Mouse (Mus musculus): Measurements from ENCODE around the gene Pter. TPM values are rescaled to one million over a fixed set of nuclear protein-coding genes. Genes with fewer than 3 reads are reported as not detected.

Gene Pter
- total RNA-seq, 2 experiments from 2014 or later: 6.0 to 12.5 TPM

DNA sequence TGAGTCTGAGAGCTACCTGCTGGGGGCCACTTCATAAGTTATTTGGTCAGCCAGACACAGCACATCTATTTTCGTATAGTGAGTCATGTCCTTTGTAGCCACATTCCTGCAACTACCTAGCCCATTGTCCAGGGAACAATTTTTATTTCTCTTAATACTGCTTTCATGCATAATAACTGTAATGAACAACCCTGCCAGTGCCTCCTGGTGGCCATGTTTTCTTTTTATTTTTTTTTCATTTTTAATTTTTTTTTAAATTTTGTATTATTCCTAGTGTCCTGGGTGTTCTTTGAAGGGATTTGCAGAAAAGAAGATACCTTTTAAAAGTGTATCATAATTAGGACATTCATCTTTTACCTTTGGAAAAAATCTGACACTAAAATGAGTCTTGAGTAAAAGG, 84.6 kb downstream of the Pter start:
- no peak for DNase-seq (ENCODE audit: low spot score in 2 of 2)

DNA sequence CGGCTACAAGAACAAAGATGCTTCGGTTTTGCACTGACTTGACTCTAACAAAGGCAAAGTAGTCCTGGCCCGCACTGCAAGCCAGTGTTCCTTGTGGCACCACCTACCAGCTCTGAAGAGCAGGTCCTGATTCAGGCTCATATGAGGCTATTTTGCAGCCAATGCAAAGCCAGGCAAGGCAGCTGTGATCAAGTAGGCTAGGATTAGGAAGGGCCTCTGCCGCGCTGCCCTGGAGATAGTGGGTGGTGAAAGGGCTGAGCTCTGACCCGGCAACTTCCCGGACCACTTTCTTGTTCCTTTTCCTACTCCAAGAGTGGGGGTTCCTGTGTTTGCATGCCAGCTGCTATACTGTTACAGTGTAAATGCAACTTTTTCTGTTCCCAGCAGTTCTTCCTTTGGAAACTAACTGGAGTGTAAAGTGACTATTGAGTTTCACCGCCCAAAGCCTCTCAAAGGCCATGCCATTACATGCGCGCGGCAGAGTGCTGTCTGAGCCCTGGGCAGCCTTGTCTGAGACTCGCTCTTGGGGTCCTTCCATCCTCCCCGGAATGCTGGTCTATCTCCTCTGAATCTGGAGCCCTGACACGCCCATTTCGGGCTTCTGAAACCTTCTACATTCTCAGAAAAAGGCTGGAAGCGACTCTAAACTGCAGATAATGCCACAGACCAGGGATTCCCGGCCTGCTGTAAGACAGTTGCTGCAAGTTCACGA, 85.6 kb downstream of the Pter start:
- no peak for DNase-seq (ENCODE audit: low spot score in 2 of 2)

GRCm38 (mm10) chr2:13010030-13010459, 86.2 kb downstream of the Pter start:
- DNase-seq (ENCODE audit: low spot score in 2 of 2): no peak

DNA sequence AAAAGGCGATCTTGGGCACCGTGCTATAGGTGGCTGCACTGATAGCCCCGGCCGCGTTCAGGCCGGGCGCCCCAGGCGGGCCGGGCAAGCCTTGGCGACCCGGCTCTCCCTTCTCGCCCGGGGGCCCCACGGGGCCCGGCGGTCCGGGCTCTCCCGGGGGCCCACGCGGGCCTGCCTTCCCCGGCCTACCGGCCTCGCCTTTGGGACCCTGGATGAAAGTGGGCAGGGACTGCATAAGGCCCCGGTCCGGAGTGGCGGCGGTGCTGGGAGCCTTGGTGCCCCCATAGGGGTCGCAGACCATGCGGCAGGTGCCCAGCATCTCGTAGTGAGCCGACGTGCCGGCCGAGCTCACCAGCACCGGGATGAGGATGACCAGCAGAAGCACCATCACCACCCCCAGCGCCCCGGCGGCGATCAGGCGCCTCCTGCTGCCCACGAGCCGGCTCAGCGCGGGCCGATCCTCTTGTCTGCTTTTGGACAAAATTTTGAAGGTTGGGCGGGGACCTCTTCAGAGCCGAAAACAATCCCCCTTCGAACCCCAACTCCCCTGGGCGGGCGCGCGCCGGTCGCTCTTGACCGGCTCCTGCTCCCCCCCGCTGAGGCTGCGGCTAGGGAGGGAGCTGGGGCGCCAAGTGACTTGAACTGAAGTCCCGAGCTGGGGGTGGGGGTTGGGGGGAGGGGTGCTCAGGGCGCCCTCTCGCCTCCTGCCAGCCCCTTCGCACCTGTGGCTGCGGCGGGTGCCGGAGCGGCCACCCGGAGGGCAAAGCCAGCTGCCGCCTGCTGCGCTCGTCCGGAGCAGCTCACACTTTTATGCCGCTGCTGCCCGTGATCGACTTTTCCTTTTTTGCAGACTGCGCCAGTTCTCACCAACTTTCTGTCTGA, 86.9 kb downstream of the Pter start:
- peak; percentile 30 to 33 for DNase-seq (ENCODE audit: low spot score in 2 of 2)

DNA sequence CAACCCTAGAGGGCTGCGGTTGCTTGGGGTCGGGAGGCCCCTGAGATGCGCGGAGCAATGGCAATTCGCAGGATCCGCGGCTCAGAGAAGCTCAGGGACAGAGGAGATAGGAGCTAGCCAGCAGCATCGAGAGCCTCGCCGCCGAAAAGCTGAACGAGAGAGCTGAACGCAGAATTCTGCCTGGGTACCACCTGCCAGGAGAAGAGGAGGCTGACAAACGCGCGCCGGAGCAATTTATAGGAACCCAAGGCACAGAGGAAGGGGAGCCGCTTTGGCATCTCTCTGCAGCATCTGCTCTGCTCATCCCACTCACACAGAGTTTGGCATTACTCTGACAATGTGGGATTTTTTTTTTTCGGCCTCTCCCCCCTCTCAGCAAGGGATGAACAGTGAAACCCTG, 87.6 kb downstream of the Pter start, which contains the start of gene C1ql3:
C1ql3 (minus strand) TSS at position 335 of the 400 bp plus-strand sequence.
- DNase-seq (ENCODE audit: low spot score in 2 of 2): peak in 1 of 2 experiments; percentile 21

DNA sequence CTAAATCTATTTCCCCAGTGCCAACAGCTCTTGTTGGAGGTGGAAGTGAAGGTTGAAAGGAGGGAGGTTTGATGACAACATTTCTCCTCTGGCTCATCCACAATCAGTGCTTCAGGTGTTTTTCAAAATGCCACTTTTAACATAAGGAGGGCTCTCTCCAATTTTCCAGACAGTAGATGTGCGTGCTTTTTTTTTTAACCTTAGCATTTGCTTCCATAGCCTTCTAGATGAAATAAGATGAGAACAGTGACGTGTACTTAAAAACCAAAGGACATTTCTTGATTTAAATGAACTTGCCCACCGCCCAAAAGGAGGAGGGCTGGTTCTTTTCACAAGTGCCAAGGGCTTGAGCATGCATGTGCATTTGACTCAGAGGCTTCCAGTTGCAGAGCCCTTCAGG, 88.1 kb downstream of the Pter start:
- no peak for DNase-seq (ENCODE audit: low spot score in 2 of 2)

DNA sequence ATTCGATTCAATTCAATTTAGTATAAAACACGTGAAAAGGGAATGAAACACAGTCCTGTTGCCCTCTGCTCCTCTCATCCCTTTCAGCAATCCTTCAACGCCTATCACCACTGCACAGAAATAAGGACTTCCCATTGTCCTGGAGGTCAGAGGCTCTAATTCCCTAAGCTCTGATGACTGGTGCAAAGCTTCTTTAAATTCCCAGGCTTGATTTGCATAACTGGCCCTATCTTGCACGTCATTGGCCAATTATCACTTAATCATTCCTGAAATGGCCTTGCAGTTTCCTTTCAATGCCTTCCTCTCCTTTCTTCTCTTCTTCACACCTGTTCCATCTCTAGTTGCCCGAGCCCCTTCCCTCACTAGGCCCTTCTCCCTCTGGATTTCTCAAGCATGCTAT, 94.5 kb downstream of the Pter start:
- no peak for DNase-seq (ENCODE audit: low spot score in 2 of 2)

DNA sequence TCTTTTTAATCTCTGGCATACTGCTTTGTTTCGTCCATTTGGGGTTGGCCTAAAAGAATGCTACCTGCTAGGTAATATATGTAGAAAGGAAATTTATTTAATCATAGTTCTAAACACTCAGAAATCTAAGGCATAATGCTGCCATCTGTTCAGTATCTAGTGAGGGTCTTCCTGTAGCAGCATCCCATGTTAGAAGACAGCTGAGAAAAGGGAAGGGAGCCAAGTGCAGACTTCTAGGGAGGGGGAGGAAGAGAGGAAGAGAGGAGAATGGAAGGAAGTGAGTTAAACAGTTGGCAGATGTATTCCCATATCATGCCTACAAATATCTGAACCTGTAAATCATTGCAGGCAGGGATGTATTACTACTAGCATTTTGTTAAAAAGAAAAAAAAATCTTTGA, 95.0 kb downstream of the Pter start:
- no peak for DNase-seq (ENCODE audit: low spot score in 2 of 2)

- no peak for DNase-seq (ENCODE audit: low spot score in 2 of 2)
Observed at GRCm38 (mm10) chr2:13038772-13039171, 114.9 kb downstream of the Pter start.

DNA sequence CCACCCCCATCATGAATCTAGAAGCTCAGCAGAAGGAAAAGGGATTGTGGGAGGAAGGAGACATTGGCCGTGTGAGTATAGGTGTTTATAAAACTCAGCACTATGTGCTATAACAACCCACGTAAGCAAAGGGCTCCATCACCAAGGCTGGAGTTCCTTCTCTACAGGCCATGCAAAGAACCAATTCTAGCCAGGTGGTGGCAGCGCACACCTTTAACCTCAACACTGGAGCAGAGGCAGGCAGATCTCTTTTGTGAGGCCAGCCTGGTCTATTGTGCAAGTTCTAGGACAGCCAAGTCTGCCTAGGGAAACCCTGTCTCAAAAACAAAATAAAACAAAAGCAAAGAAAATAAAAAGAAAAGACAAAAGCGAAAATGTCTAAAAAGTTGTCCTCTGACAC, 115.9 kb downstream of the Pter start:
- DNase-seq (ENCODE audit: low spot score in 2 of 2): no peak

DNA sequence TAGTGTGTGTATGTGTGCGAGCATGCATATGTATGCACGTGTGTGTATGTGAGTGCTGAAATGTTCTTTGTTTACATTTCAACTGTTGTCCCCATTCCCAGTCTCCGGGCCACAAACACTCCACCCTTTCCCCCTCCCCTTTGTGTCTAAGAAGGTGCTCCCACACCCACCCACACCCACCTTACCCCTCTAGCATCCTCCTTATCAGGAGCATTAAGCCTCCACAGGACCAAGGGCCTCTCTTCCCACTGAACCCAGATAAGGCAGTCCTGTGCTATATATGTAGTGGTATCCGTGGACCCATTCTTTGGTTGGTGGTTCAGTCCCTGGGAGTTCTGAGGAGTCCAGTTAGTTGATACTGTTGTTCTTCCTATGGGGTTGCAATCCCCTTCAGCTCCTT, 120.7 kb downstream of the Pter start:
- DNase-seq (ENCODE audit: low spot score in 2 of 2): no peak

DNA sequence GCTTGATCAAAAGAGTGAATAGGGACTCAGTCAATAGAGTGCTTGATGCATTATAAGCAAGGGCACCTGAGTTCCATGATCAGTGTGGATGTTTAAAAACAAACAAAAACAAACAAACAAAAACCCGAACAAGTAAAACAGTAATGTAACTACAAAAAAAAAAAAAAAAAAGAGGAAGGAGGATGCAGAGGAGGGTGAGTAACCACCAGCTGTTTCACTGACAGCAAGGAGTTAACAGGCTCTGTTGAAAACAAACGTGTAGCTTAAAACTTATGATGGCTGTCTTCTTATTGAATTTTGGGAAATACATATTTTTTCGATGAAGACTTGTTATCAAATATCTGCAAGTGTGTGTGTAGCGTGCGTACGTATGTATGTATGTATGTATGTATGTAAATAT, 124.8 kb downstream of the Pter start:
- no peak for DNase-seq (ENCODE audit: low spot score in 2 of 2)

Other genes starting within 250 kb of the Pter start
- gene C1ql3, start 87.8 kb downstream of the Pter start, total RNA-seq (2021): not detected

All from adrenal gland, adult 18-20 months (tissue).